Mouse (Mus musculus): ENCODE measurements at regions not wholly inside any gene's neighbourhood (a gene's known extent, or its start where the extent isn't known, plus 50 kb on each side); places are given as distances from the start of the nearest gene placed in this dataset.

DNA sequence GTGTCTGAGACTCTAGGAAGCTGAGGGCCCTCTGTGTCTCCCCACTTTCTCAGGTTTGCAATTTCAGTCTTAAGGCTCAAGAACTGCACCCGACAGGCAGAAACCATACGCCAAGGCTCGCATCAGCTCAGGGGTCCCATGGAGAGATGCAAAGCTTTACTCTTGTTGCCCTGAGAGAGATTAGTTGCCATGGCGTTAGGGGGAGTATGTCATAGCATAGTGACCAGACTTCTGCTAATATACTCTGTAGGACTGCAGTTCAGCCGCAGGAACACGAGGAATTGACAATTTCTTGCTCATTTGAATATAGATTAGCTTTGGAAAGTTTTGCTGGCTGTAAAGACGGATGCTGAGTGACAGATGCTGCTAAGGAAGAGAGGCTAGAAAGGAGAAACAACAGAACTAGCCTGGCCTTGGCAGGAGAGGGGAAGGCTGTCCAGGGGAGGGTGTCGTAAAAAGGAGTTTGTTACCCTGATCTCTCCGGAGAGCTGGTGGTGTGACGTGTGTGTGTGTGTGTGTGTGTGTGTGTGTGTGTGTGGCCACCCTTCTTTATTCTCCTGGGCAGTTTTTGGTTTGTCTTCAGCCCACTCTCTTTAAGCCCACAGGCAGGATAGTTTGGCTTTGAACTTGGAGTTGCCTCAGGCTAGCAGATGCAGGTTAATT, 235.3 kb downstream of the Vrk1 start:
- TF ChIP-seq FLI1 (IDR thresholded peaks at IDR 0.05; ENCODE audit: low read length) (no peak), GATA1 (IDR thresholded peaks at IDR 0.05; ENCODE audit: borderline replicate concordance, low read length) (no peak)
